Mouse (Mus musculus): ENCODE data around the gene Actn2. TPM values are rescaled to one million over a fixed set of nuclear protein-coding genes. Genes with fewer than 3 reads are reported as not detected.

Actn2 gene
- polyA plus RNA-seq, 1 experiment: not detected

- TF ChIP-seq GATA1 (IDR thresholded peaks at IDR 0.05; ENCODE audit: low read length): no peak
Measured at GRCm38 (mm10) chr13:12293810-12294209, 46.8 kb downstream of the Actn2 start.

- no peak for TF ChIP-seq GATA1 (IDR thresholded peaks at IDR 0.05; ENCODE audit: low read length)
Measured at GRCm38 (mm10) chr13:12290700-12291099, 49.9 kb downstream of the Actn2 start.

- TF ChIP-seq GATA1 (IDR thresholded peaks at IDR 0.05; ENCODE audit: low read length): no peak
Measured at GRCm38 (mm10) chr13:12284528-12284927, 56.0 kb downstream of the Actn2 start.

- no peak for TF ChIP-seq GATA1 (IDR thresholded peaks at IDR 0.05; ENCODE audit: low read length)
Measured at GRCm38 (mm10) chr13:12283826-12284225, 56.7 kb downstream of the Actn2 start.

- no peak for TF ChIP-seq GATA1 (IDR thresholded peaks at IDR 0.05; ENCODE audit: low read length)
Measured at GRCm38 (mm10) chr13:12274721-12275120, 65.8 kb downstream of the Actn2 start.

- TF ChIP-seq GATA1 (IDR thresholded peaks at IDR 0.05; ENCODE audit: low read length): no peak
Measured at GRCm38 (mm10) chr13:12274220-12274619, 66.3 kb downstream of the Actn2 start.

- no peak for TF ChIP-seq GATA1 (IDR thresholded peaks at IDR 0.05; ENCODE audit: low read length)
Measured at GRCm38 (mm10) chr13:12272953-12273352, 67.6 kb downstream of the Actn2 start.

GRCm38 (mm10) chr13:12267971-12268370 is 72.6 kb downstream of the Actn2 start:
- no peak for TF ChIP-seq GATA1 (IDR thresholded peaks at IDR 0.05; ENCODE audit: low read length)

GRCm38 (mm10) chr13:12267097-12267496 is 73.5 kb downstream of the Actn2 start:
- TF ChIP-seq GATA1 (IDR thresholded peaks at IDR 0.05; ENCODE audit: low read length): no peak

GRCm38 (mm10) chr13:12263996-12264395 is 76.6 kb downstream of the Actn2 start:
- no peak for TF ChIP-seq GATA1 (IDR thresholded peaks at IDR 0.05; ENCODE audit: low read length)

- TF ChIP-seq GATA1 (IDR thresholded peaks at IDR 0.05; ENCODE audit: low read length): no peak
Measured at GRCm38 (mm10) chr13:12261505-12261904, 79.1 kb downstream of the Actn2 start.

GRCm38 (mm10) chr13:12257391-12258380 is 82.9 kb downstream of the Actn2 start, which contains the start of gene Mtr:
Gene Mtr (minus strand): TSS chr13:12258113.
- TF ChIP-seq GATA1 (IDR thresholded peaks at IDR 0.05; ENCODE audit: low read length): no peak

GRCm38 (mm10) chr13:12256871-12257390 is 83.6 kb downstream of the Actn2 start:
- no peak for TF ChIP-seq GATA1 (IDR thresholded peaks at IDR 0.05; ENCODE audit: low read length)

- no peak for TF ChIP-seq GATA1 (IDR thresholded peaks at IDR 0.05; ENCODE audit: low read length)
Measured at GRCm38 (mm10) chr13:12255911-12256705, 84.5 kb downstream of the Actn2 start.

- no peak for TF ChIP-seq GATA1 (IDR thresholded peaks at IDR 0.05; ENCODE audit: low read length)
Measured at GRCm38 (mm10) chr13:12250496-12250895, 90.1 kb downstream of the Actn2 start.

Measured in G1E-ER4 (cell line).